Mouse (Mus musculus) left cerebral cortex, adult 8-10 months (tissue): Measurements from ENCODE around the gene Rasa3. TPM values are rescaled to one million over a fixed set of nuclear protein-coding genes. Genes with fewer than 3 reads are reported as not detected.

Experiments used
- total RNA-seq, 4 experiments: library from RNA; stranded (reverse); gene quantifications; 2 replicates each; pipeline ENCODE4 v1.2.4; 2022

The Rasa3 gene
- total RNA-seq, 4 experiments from 2014 or later, result 63.9 to 72.0 (median 69.5) TPM

Other genes with a start within 250 kb of the Rasa3 start
- gene Tmem255b, start 242.4 kb downstream of the Rasa3 start, total RNA-seq, result 1 to 10 TPM; 3.4 to 5.1 (median 4.1) TPM
- 100 to 1,000 TPM in 3 of 4 experiments, 10 to 100 TPM in 1; 97.2 to 113 (median 110) TPM for gene Gas6, start 183.1 kb downstream of the Rasa3 start, total RNA-seq
- not detected for gene 1700029H14Rik, start 115.1 kb downstream of the Rasa3 start, total RNA-seq
- gene Cfap97d2, start 28.3 kb upstream of the Rasa3 start, total RNA-seq, result 1 to 10 TPM; 1.1 to 2.6 (median 2.0) TPM
- gene Cdc16, start 80.1 kb upstream of the Rasa3 start, total RNA-seq, result 10 to 100 TPM; 45.8 to 48.5 (median 45.9) TPM
- gene Upf3a, start 108.0 kb upstream of the Rasa3 start, total RNA-seq, result 10 to 100 TPM; 27.5 to 34.4 (median 30.4) TPM
- not detected for gene AF366264, start 160.8 kb upstream of the Rasa3 start, total RNA-seq
- 10 to 100 TPM; 28.8 to 30.5 (median 29.8) TPM for gene Champ1, start 192.0 kb upstream of the Rasa3 start, total RNA-seq
- 10 to 100 TPM; 30.4 to 38.1 (median 34.2) TPM for gene Coprs, start 212.7 kb upstream of the Rasa3 start, total RNA-seq